Comparison of ENCODE assay signal across 17 mouse cellular contexts in the genomic region with DNA sequence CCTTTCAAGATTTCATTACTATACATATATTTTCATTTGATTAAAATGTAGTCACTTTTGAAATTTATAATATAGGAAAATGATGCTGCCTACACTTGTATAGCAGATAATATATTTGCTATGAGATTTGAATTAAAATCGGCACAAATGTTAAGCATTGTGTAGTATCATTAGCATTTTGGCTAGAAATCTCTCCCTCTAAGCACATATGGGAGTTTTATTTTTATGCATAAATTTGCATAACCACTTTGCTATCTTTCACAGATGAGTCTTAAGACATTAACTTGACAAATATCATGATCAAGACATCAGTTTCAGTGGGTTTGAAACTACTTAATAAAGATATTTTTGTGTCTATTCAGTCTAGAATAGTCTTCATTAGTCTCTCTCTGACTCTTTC.
"Had no signal": no experiment of that assay in that cellular context is flagged by ENCODE, and none has a peak within 500 bp of the region (broad histone marks: within the 10 kb centered on the region; RNA-seq: fewer than 3 reads in every experiment).

No protein-coding gene starts in this region.

- H3K4me3 ChIP-seq: lung, embryonic 15.5 days; megakaryocyte, embryonic 14.5 days; midbrain, embryonic 13.5 days; midbrain, embryonic 15.5 days; neural tube, embryonic 12.5 days; stomach, embryonic 15.5 days had no signal

- H3K9me3 ChIP-seq: lung, embryonic 15.5 days; midbrain, embryonic 13.5 days; midbrain, embryonic 15.5 days; neural tube, embryonic 12.5 days; stomach, embryonic 15.5 days had no signal

- H3K9ac ChIP-seq: lung, embryonic 15.5 days; midbrain, embryonic 13.5 days; midbrain, embryonic 15.5 days; neural tube, embryonic 12.5 days; stomach, embryonic 15.5 days had no signal

- H3K4me2 ChIP-seq: lung, embryonic 15.5 days; midbrain, embryonic 11.5 days; midbrain, embryonic 13.5 days; midbrain, embryonic 15.5 days; neural tube, embryonic 12.5 days; stomach, embryonic 15.5 days had no signal

- ATAC-seq: lung, postnatal 0 days; midbrain, embryonic 13.5 days; midbrain, embryonic 15.5 days had no signal

- H3K4me1 ChIP-seq: megakaryocyte, embryonic 14.5 days; neural tube, embryonic 12.5 days; stomach, embryonic 15.5 days had no signal

- DNase-seq: lung, adult 2 months; lung, postnatal 14 days; lung, postnatal 36 days; right cerebral cortex, postnatal 14 days; thymus, adult 2 months; thymus, postnatal 25 days; thymus, postnatal 4 days had no signal

- H3K27me3 ChIP-seq: lung, embryonic 15.5 days; megakaryocyte, embryonic 14.5 days; midbrain, embryonic 13.5 days; midbrain, embryonic 15.5 days; neural tube, embryonic 12.5 days; stomach, embryonic 15.5 days had no signal

- H3K36me3 ChIP-seq: lung, embryonic 15.5 days; midbrain, embryonic 13.5 days; midbrain, embryonic 15.5 days; neural tube, embryonic 12.5 days; stomach, embryonic 15.5 days had no signal

- H3K27ac ChIP-seq: lung, embryonic 15.5 days; macrophage; midbrain, embryonic 13.5 days; midbrain, embryonic 15.5 days; neural tube, embryonic 12.5 days; stomach, embryonic 15.5 days; stomach, postnatal 0 days had no signal
